Mouse (Mus musculus) gastrocnemius, adult 2 months (tissue): ENCODE results near the gene Tbk1. TPM values are rescaled to one million over a fixed set of nuclear protein-coding genes. Genes with fewer than 3 reads are reported as not detected.

ENCODE experiments used
- DNase-seq: peaks from one replicate; pipeline ENCODE4 v3.0.0; 2022
- H3K27ac ChIP-seq: fragments of 200-600 bp; 2 replicates; pipeline ENCODE4 v1.8.1; 2022; ENCODE audit warnings: mild to moderate bottlenecking
- H3K4me3 ChIP-seq: fragments of 200-600 bp; 2 replicates; pipeline ENCODE4 v1.8.1; 2022; ENCODE audit warnings: mild to moderate bottlenecking, moderate library complexity
- CTCF ChIP-seq: fragments of 200-600 bp; IDR thresholded peaks from 2 replicates; pipeline ENCODE4 v1.8.1; 2022; ENCODE audit warnings: antibody characterized with exemption, mild to moderate bottlenecking, moderate library complexity
- intact Hi-C: fragments of 180-260 bp; cut with DNase I; formaldehyde crosslinking; loops from one replicate; pipeline ENCODE4 v1.15.1; 2025
- microRNA-seq: library from miRNA; unstranded; fragments of <30 nt; microRNA quantifications from one replicate; pipeline ENCODE4 v1.2.0, GENCODE M21; 2021
- total RNA-seq, 2 experiments: library from RNA; stranded (reverse); gene quantifications; 2 replicates each; pipeline ENCODE4 v1.2.3; 2021

Tbk1 gene
- total RNA-seq, 2 experiments from 2014 or later: 11.5 to 12.0 TPM

DNA sequence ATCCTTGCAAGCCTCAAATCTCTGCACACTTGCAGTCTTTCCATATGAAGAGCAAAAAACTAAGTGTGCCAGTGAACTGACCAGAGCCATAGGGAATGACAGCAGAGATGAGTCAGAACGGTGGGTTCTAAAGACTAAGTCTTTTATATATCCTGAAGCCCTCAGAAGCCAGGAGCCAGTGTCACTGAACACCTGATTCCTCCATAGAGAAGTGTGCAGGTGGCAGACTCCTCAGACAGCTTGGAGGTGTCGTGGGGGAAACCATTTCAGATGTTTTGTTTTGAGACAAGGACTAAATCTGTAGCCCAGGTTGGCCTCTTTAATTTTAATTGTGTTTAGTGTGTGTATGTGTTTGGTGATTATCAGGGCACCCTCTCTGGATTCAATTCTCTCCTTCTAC is 87.5 kb downstream of the Tbk1 start:
- intact Hi-C loops: no loop called here
- peak overlapping the region; percentile 20; the same call in 1 of the 2 replicates for H3K27ac ChIP-seq
- no peak for TF ChIP-seq CTCF
- DNase-seq: no peak
- no peak overlapping the region for H3K4me3 ChIP-seq

DNA sequence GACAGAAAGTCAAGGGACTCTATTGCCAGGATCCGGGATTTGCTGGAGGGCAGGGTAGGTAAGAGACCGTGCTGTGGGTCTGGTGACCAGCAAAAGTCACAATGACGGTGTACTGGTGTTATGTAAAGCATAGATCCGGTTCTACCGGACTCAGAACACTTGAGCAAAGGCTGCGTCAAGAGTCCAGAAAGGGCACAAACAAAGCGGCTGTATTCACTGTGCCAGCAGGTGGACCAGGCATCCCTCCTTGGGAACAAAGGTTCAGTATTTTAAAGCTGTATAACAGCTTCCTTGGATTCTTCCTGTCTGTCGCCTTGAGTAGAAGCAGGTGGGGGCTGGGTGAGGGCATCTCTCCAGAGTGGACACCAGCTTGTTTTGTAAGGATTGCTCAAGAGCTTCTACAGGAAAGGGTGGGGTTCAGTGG is 88.1 kb downstream of the Tbk1 start:
- no peak for TF ChIP-seq CTCF
- Histone ChIP-seq H3K27ac (peak overlapping the region; percentile 65), H3K4me3 (peak overlapping the region; percentile 23)
- intact Hi-C loops: no loop called here
- DNase-seq: peak; percentile 43

DNA sequence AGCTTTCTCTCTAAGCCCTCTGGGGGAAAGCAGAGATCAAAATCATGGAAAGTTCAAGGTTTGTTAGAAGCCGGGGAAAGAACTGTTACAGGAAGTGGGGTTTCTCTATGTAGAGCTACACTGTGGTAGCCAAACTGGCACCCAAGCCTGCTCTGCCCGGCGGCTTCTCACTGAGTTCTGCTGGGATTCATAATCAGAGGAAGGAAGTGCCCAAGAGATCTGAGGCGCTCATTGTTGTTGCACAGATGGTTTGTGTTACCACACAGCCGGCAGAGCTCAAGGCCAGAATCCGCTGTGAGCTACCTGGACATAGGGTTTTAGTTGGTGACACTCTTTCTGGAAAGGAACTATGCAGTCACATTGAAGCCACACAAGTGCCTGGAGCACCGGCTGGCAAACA is 88.6 kb downstream of the Tbk1 start:
- no peak for DNase-seq
- intact Hi-C loops: no loop called here
- TF ChIP-seq CTCF: no peak
- Histone ChIP-seq H3K27ac (peak overlapping the region; percentile 65), H3K4me3 (peak overlapping the region; percentile 23)

DNA sequence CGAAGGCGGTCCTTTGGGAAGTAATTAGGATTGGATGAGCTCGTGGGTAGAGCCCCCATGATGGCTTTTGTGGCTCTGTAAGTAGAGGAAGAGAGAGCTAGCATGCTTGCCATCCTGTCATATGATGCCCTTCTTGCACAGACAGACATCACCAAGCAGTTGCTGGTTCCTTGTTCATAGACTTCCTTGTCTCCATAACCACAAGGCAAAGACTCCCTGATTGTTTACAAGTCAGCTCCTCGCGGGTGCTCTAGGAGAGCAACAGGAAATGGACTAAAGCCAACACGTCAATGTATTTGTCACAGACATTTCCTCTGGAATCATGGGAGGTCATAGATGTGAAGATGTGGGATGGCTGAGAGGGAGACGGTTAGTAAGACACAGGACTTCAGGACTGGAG is 90.0 kb downstream of the Tbk1 start:
- Histone ChIP-seq H3K4me3 (no peak overlapping the region), H3K27ac (no peak overlapping the region)
- TF ChIP-seq CTCF: no peak
- no peak for DNase-seq
- intact Hi-C loops: no loop called here

Small RNA genes lying within 50 kb of the gene (microRNA-seq; reads per million reads assigned to microRNA genes)
- gene Gm24330: not detected

Other genes with a start within 250 kb of the Tbk1 start
- under 1 TPM; 0.20 to 0.36 TPM for gene Tbc1d30, start 235.5 kb downstream of the Tbk1 start, total RNA-seq
- gene Gns, start 221.7 kb downstream of the Tbk1 start, total RNA-seq: 10 to 100 TPM; 27.3 to 34.0 TPM
- 10 to 100 TPM; 29.2 to 47.3 TPM for gene Rassf3, start 110.4 kb downstream of the Tbk1 start, total RNA-seq
- gene Xpot, start 39.5 kb upstream of the Tbk1 start, total RNA-seq: 10 to 100 TPM; 21.6 to 27.8 TPM
- not detected for gene D930020B18Rik, start 54.8 kb upstream of the Tbk1 start, total RNA-seq
- 1 to 10 TPM; 1.5 to 2.0 TPM for gene BC048403, start 153.2 kb upstream of the Tbk1 start, total RNA-seq